Comparison of ENCODE assay signal across 8 mouse cellular contexts in the genomic region with DNA sequence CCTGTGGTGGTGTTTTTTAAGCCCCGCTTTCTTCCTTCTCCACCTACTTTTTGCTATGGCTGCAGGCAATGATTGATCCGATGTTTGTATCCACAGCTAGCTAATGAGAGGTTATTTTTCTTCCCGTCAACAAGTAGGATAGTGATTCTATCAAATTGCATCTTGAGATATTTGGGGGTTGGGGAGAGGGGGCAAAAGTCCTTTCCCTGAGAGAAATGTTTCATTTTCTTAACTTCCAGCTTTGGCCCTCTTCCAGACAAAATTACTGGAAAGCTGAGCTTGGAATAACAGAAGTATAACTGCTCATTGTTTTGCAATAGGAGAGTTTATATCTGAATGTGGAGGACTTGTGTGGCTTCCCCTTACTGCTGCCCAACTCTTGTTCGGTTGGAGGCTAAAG. TPM values are rescaled to one million over a fixed set of nuclear protein-coding genes. Genes with fewer than 3 reads are reported as not detected.
DNase-seq lines count a peak whose midpoint lies in the region; ATAC-seq lines count a peak whose summit lies in the region.

No protein-coding gene starts in this region.

- no peak for ATAC-seq in kidney, embryonic 14.5 days (ENCODE audit: low FRiP score, low TSS enrichment)
- ATAC-seq in hindbrain, embryonic 16.5 days = no peak
- ATAC-seq in midbrain, embryonic 16.5 days = no peak

- peak overlapping the region; percentile 85 for H3K4me2 ChIP-seq in kidney, embryonic 14.5 days (replicated peaks; ENCODE audit: low read depth, low read length)
- H3K4me2 ChIP-seq in hindbrain, embryonic 16.5 days (ENCODE audit: low read length) = peak overlapping the region; percentile 55
- peak overlapping the region; percentile 75 for H3K4me2 ChIP-seq in midbrain, embryonic 16.5 days (ENCODE audit: low read length)

- H3K9ac ChIP-seq in kidney, embryonic 14.5 days (ENCODE audit: low read depth, low read length) = no peak overlapping the region
- no peak overlapping the region for H3K9ac ChIP-seq in hindbrain, embryonic 16.5 days (ENCODE audit: low read depth, low read length)
- H3K9ac ChIP-seq in midbrain, embryonic 16.5 days (ENCODE audit: low read depth, low read length) = no peak overlapping the region

- H3K27me3 ChIP-seq in kidney, embryonic 14.5 days (ENCODE audit: control insufficient read depth, insufficient read depth, low read length) = no peaks in the 10 kb centered on the region
- peaks cover 24% of the 10 kb centered on the region for H3K27me3 ChIP-seq in embryonic facial prominence, embryonic 10.5 days (replicated peaks; ENCODE audit: low read depth, poor library complexity, severe bottlenecking)
- H3K27me3 ChIP-seq in hindbrain, embryonic 16.5 days (replicated peaks; ENCODE audit: control insufficient read depth, insufficient read depth, low read length) = no peaks in the 10 kb centered on the region
- peaks cover 5% of the 10 kb centered on the region for H3K27me3 ChIP-seq in midbrain, embryonic 16.5 days (ENCODE audit: control insufficient read depth, insufficient read depth, low read depth, low read length)

- no peak for DNase-seq in kidney, adult 18-20 months
- DNase-seq in embryonic facial prominence, embryonic 10.5 days (ENCODE audit: low spot score) = no peak
- DNase-seq in gastrocnemius, postnatal 25 days = no peak
- no peak for DNase-seq in adrenal gland, adult 2 months
- DNase-seq in urinary bladder, postnatal 10 days (ENCODE audit: low spot score) = no peak

- no peak overlapping the region for H3K27ac ChIP-seq in kidney, embryonic 14.5 days (ENCODE audit: low read depth, low read length)
- H3K27ac ChIP-seq in embryonic facial prominence, embryonic 10.5 days (replicated peaks) = no peak overlapping the region
- no peak overlapping the region for H3K27ac ChIP-seq in hindbrain, embryonic 16.5 days (ENCODE audit: low read depth, low read length)
- H3K27ac ChIP-seq in midbrain, embryonic 16.5 days (ENCODE audit: low read length) = no peak overlapping the region

- no peaks in the 10 kb centered on the region for H3K9me3 ChIP-seq in kidney, embryonic 14.5 days (ENCODE audit: control insufficient read depth, low read length)
- H3K9me3 ChIP-seq in embryonic facial prominence, embryonic 10.5 days = no peaks in the 10 kb centered on the region
- H3K9me3 ChIP-seq in hindbrain, embryonic 16.5 days (ENCODE audit: control insufficient read depth, low read length) = no peaks in the 10 kb centered on the region
- H3K9me3 ChIP-seq in midbrain, embryonic 16.5 days (replicated peaks; ENCODE audit: control insufficient read depth, low read length, poor library complexity, severe bottlenecking) = no peaks in the 10 kb centered on the region

- H3K36me3 ChIP-seq in kidney, embryonic 14.5 days (ENCODE audit: control insufficient read depth, insufficient read depth, low read length) = no peaks in the 10 kb centered on the region
- no peaks in the 10 kb centered on the region for H3K36me3 ChIP-seq in embryonic facial prominence, embryonic 10.5 days (replicated peaks)
- H3K36me3 ChIP-seq in hindbrain, embryonic 16.5 days (ENCODE audit: control insufficient read depth, insufficient read depth, low read length) = no peaks in the 10 kb centered on the region
- no peaks in the 10 kb centered on the region for H3K36me3 ChIP-seq in midbrain, embryonic 16.5 days (ENCODE audit: control insufficient read depth, insufficient read depth, low read length)

- WGBS in kidney, embryonic 14.5 days = 21% methylated on average over 4 of the region's 4 CpGs
- WGBS in embryonic facial prominence, embryonic 10.5 days = 45% methylated on average over 4 of the region's 4 CpGs
- 46% methylated on average over 4 of the region's 4 CpGs for WGBS in hindbrain, embryonic 16.5 days
- WGBS in midbrain, embryonic 16.5 days = 45% methylated on average over 4 of the region's 4 CpGs

- H3K4me1 ChIP-seq in kidney, embryonic 14.5 days (ENCODE audit: control insufficient read depth, insufficient read depth, low read length) = peaks cover 3% of the 10 kb centered on the region; the same call in 1 of the 2 replicates
- peaks cover 10% of the 10 kb centered on the region; the same call in 1 of the 2 replicates for H3K4me1 ChIP-seq in embryonic facial prominence, embryonic 10.5 days
- peaks cover 7% of the 10 kb centered on the region for H3K4me1 ChIP-seq in hindbrain, embryonic 16.5 days (ENCODE audit: control insufficient read depth, insufficient read depth, low read depth, low read length)
- peaks cover 9% of the 10 kb centered on the region for H3K4me1 ChIP-seq in midbrain, embryonic 16.5 days (ENCODE audit: control insufficient read depth, insufficient read depth, low read length)

- no peak overlapping the region; the same call in 1 of the 2 replicates for H3K4me3 ChIP-seq in kidney, embryonic 14.5 days (ENCODE audit: low read length)
- peak overlapping the region; percentile 90 for H3K4me3 ChIP-seq in embryonic facial prominence, embryonic 10.5 days
- peak overlapping the region; percentile 97 for H3K4me3 ChIP-seq in hindbrain, embryonic 16.5 days (ENCODE audit: low read length)
- peak overlapping the region; percentile 95; the same call in 1 of the 2 replicates for H3K4me3 ChIP-seq in midbrain, embryonic 16.5 days (ENCODE audit: low read depth, low read length)

RNA-seq across cellular contexts. Expression of gene Fndc3a, which starts 1.3 kb away (rescaled TPM):
- 33.5 and 55.5 TPM in 2 replicates for polyA plus RNA-seq in kidney, embryonic 14.5 days (2014; fragmentation: Nextera tagmentation; extraction: Ambion mirVana)
- polyA plus RNA-seq in embryonic facial prominence, embryonic 10.5 days (2016; fragmentation: Nextera tagmentation; extraction: Ambion mirVana) = 42.6 and 43.9 TPM in 2 replicates
- 46.2 and 57.1 TPM in 2 replicates for polyA plus RNA-seq in hindbrain, embryonic 16.5 days (2015; fragmentation: Nextera tagmentation; extraction: Ambion mirVana)
- 47.5 and 55.5 TPM in 2 replicates for polyA plus RNA-seq in midbrain, embryonic 16.5 days (2015; fragmentation: Nextera tagmentation; extraction: Ambion mirVana)
- total RNA-seq in gastrocnemius, postnatal 25 days (2021) = 1 to 10 TPM; 7.9 to 8.5 TPM
- 10 to 100 TPM; 57.4 to 74.8 TPM for total RNA-seq in adrenal gland, adult 2 months (2021)
- polyA plus RNA-seq in adrenal gland, adult 2 months (2012; rRNA removed) = 19.9 and 48.9 TPM in 2 replicates
